Mouse (Mus musculus): Measurements from ENCODE around the gene Nsmf. TPM values are rescaled to one million over a fixed set of nuclear protein-coding genes. Genes with fewer than 3 reads are reported as not detected.

Nsmf gene
- polyA plus RNA-seq, 1 experiment from 2014 or later: 173 TPM

DNA sequence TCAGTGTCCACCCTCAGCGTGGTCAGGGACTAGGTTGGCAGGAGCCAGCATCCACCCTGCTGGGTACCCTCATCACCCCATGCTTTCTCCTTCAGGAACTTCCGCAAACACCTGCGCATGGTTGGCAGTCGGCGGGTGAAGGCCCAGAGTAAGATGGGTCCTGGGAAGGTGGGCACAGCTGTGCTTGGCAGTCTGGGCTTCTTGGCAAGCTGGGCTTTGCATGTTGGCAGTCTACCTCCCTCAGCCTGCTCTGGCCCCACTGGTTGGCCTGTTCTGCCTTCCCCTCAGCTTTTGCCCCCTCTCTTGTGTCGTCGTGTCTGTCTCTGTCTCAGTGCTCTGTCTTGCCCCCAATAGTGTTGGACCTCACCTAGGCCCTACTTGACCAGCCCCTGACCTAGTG lies 4.8 kb downstream of the Nsmf start:
- no peak for ATAC-seq (ENCODE audit: low FRiP score)
- Histone ChIP-seq H3K4me2 (no peak overlapping the region), H3K9ac (replicated peaks) (no peak overlapping the region), H3K27ac (replicated peaks) (no peak overlapping the region), H3K27me3 (replicated peaks) (no peaks in the 10 kb centered on the region), H3K4me3 (replicated peaks) (no peak overlapping the region), H3K4me1 (peaks cover 22% of the 10 kb centered on the region), H3K9me3 (replicated peaks) (no peaks in the 10 kb centered on the region), H3K36me3 (peaks cover 65% of the 10 kb centered on the region)
- WGBS: 89% methylated on average over 7 of the region's 7 CpGs

DNA sequence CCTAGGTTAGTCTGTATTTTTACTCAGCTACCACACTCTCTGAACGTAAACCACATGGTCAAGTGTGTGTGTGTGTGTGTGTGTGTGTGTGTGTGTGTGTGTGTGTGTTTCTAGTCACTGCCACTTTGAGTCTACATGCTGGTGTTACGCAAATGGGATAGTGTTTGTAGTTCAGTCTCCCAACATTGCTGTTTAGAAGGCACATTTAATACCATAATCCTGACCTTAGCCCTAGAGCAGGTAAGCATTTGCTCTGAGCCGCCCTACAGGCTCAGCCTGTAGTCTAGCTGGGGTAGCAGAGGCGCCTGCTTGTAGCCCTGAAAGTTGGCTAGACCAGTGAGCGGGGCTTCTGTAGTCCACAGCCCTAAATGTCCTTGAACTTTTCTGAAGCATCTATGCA lies 9.4 kb downstream of the Nsmf start:
- no peaks in the 10 kb centered on the region for H3K4me1 ChIP-seq
- no peaks in the 10 kb centered on the region for H3K9me3 ChIP-seq (replicated peaks)
- no peak for ATAC-seq (ENCODE audit: low FRiP score)
- H3K36me3 ChIP-seq: peaks cover 44% of the 10 kb centered on the region
- H3K27ac ChIP-seq (replicated peaks): no peak overlapping the region
- H3K4me2 ChIP-seq: no peak overlapping the region
- H3K4me3 ChIP-seq (replicated peaks): no peak overlapping the region
- H3K9ac ChIP-seq (replicated peaks): no peak overlapping the region
- 94% methylated on average over 5 of the region's 5 CpGs for WGBS
- H3K27me3 ChIP-seq (replicated peaks): no peaks in the 10 kb centered on the region

DNA sequence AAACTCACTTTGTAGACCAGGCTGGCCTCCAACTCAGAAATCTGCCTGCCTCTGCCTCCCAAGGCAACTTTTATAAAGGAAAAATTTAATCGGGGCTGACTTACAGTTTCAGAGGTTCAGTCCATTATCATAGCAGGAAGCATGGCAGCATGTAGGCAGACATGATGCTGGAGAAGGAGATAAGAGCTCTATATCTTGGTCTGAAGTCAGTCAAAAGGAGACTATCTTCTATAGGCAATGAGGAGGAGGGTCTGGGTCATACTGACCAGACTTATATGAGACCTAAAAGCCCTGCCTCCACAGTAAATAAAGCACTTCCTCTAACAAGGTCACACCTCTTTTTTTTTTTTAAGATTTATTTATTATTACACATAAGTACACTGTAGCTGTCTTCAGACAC lies 10.1 kb downstream of the Nsmf start:
- Histone ChIP-seq H3K27me3 (replicated peaks) (no peaks in the 10 kb centered on the region), H3K4me3 (replicated peaks) (no peak overlapping the region), H3K9ac (replicated peaks) (no peak overlapping the region), H3K36me3 (peaks cover 36% of the 10 kb centered on the region), H3K4me2 (no peak overlapping the region), H3K9me3 (replicated peaks) (no peaks in the 10 kb centered on the region), H3K4me1 (no peaks in the 10 kb centered on the region), H3K27ac (replicated peaks) (no peak overlapping the region)
- 97% methylated on average over 1 of the region's 1 CpGs for WGBS
- no peak for ATAC-seq (ENCODE audit: low FRiP score)

DNA sequence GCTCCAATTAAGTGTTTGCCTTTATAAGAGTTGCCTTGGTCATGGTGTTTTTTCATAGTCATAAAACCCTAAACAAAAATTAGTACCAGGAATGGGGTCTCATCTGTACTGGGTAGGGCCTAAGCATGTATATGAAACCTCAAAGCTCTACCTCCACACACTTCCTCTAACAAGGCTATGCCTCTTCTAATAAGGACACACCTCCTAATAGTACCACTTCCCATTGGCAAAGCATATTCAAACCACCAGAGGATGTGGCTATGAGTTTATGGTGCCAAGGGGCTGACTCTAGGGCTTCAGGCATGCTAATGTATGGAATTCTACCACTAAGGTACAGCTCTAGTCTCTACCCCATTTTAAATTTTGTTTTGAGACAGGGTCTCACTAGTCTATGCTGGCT lies 11.4 kb downstream of the Nsmf start:
- H3K27me3 ChIP-seq (replicated peaks): no peaks in the 10 kb centered on the region
- no peaks in the 10 kb centered on the region for H3K4me1 ChIP-seq
- peaks cover 25% of the 10 kb centered on the region for H3K36me3 ChIP-seq
- no peak overlapping the region for H3K4me3 ChIP-seq (replicated peaks)
- H3K27ac ChIP-seq (replicated peaks): no peak overlapping the region
- H3K4me2 ChIP-seq: no peak overlapping the region
- H3K9ac ChIP-seq (replicated peaks): no peak overlapping the region
- H3K9me3 ChIP-seq (replicated peaks): no peaks in the 10 kb centered on the region
- no peak for ATAC-seq (ENCODE audit: low FRiP score)

DNA sequence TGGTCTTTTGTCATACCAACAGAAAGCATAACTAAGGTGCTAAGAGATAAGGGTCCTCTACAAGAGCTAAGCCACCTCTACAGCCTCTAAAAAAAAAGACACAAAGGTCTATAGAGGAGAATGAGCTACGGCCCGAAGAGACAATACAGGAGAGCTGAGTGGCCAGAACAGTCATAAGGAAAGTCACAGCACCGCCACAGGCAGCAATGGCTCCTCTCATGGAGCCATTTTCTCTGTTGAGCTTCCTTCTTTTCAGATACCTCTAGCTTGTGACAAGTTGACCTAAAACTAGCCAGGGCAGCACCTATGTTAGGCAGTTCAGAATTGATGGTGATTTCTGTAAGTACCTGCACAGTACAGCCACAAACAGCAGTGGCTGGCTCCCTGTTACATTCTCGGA lies 12.4 kb downstream of the Nsmf start:
- Histone ChIP-seq H3K9me3 (replicated peaks) (no peaks in the 10 kb centered on the region), H3K27ac (replicated peaks) (no peak overlapping the region), H3K4me3 (replicated peaks) (no peak overlapping the region), H3K4me1 (no peaks in the 10 kb centered on the region), H3K9ac (replicated peaks) (no peak overlapping the region), H3K27me3 (replicated peaks) (no peaks in the 10 kb centered on the region), H3K36me3 (peaks cover 15% of the 10 kb centered on the region), H3K4me2 (no peak overlapping the region)
- 81% methylated on average over 4 of the region's 4 CpGs for WGBS
- ATAC-seq (ENCODE audit: low FRiP score): no peak

DNA sequence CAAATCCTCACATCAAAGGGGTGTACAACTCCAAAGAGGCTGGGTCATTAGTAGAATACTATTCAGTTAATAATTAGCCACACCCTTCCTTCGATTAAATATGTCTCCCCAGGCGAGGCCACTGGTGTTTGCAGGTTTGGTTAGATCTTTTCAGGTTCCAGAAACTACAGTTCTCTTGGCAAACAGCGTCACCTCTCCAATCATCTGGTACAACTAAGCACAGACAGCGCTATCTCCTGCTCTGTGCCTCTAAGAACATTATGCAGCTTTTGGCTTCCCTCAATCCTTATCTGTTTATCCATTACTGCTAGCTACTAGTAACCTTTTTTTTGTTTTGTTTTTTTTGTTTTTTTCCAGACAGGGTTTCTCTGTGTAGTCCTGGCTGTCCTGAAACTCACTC lies 15.4 kb downstream of the Nsmf start:
- H3K4me2 ChIP-seq: no peak overlapping the region
- H3K27me3 ChIP-seq (replicated peaks): no peaks in the 10 kb centered on the region
- no peak for ATAC-seq (ENCODE audit: low FRiP score)
- H3K36me3 ChIP-seq: no peaks in the 10 kb centered on the region
- no peak overlapping the region for H3K27ac ChIP-seq (replicated peaks)
- H3K9ac ChIP-seq (replicated peaks): no peak overlapping the region
- 72% methylated on average over 4 of the region's 4 CpGs for WGBS
- H3K4me1 ChIP-seq: no peaks in the 10 kb centered on the region
- no peaks in the 10 kb centered on the region for H3K9me3 ChIP-seq (replicated peaks)
- no peak overlapping the region for H3K4me3 ChIP-seq (replicated peaks)

DNA sequence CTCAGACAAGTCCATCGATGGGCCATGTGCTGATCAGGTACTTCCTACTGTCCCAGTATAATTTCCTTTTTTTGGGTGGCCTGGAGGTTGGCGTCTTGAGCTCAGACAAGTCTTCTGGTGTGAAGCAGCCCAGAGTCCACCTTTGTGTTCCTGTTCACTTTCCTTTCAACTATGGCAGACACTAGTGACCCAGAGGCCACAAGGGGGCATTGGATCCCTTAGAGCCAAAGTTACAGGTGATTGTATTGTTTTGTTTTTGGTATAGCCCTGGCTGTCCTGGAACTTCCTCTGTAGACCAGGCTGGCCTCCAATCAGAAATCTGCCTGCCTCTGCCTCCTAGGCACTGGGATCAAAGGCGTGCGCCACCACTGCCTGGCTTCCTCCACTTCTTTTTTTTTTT lies 18.2 kb downstream of the Nsmf start:
- Histone ChIP-seq H3K4me1 (no peaks in the 10 kb centered on the region), H3K4me2 (no peak overlapping the region), H3K9ac (replicated peaks) (no peak overlapping the region), H3K27me3 (replicated peaks) (no peaks in the 10 kb centered on the region), H3K36me3 (no peaks in the 10 kb centered on the region), H3K4me3 (replicated peaks) (no peak overlapping the region), H3K27ac (replicated peaks) (no peak overlapping the region), H3K9me3 (replicated peaks) (no peaks in the 10 kb centered on the region)
- no peak for ATAC-seq (ENCODE audit: low FRiP score)
- 95% methylated on average over 4 of the region's 4 CpGs for WGBS

DNA sequence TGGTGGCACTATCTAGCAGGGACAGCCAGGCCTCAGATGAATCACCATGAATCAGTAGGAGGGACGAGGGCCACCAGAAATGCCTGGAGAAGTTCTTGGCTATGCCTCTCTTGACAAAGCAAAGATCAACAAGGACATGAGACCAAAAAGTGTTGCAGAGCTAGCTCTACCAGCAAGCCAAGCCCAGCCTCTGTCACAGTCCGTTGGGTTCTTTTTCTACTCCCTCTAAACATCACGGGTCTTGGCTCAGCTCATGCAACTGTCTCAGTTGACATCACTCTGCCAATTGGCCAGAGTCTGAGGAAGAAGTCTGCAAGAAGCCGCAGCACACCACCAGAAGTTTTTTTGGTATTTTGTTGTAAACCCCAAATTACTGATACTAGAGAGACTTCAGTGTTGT lies 21.4 kb downstream of the Nsmf start:
- 69% methylated on average over 4 of the region's 4 CpGs for WGBS

DNA sequence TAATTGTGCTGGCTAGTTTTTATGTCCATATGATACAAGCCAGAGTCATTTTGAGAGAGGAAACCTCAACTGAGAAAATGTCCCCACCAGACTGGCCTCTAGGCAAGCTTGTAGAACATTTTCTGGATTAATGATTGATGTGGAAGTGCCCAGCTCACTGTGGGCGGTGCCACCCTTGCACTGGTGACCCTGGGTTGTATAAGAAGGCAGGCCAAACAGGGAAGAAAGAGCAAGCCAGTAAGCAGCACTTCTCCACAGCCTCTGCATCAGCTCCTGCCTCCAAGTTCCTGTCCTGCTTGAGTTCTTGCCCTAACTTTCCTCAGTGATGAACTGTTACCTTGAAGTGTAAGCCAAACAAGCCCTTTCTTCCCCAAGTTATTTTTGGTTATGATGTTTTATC lies 24.8 kb downstream of the Nsmf start:
- H3K27ac ChIP-seq (replicated peaks): no peak overlapping the region
- no peaks in the 10 kb centered on the region for H3K36me3 ChIP-seq
- no peak overlapping the region for H3K4me3 ChIP-seq (replicated peaks)
- no peaks in the 10 kb centered on the region for H3K9me3 ChIP-seq (replicated peaks)
- H3K9ac ChIP-seq (replicated peaks): no peak overlapping the region
- H3K4me1 ChIP-seq: no peaks in the 10 kb centered on the region
- H3K27me3 ChIP-seq (replicated peaks): no peaks in the 10 kb centered on the region
- ATAC-seq (ENCODE audit: low FRiP score): no peak
- 81% methylated on average over 1 of the region's 1 CpGs for WGBS
- H3K4me2 ChIP-seq: no peak overlapping the region

More for the DNA sequence above, 21.4 kb downstream of the Nsmf start:
- ATAC-seq (ENCODE audit: low FRiP score): no peak
- H3K36me3 ChIP-seq: no peaks in the 10 kb centered on the region
- no peak overlapping the region for H3K27ac ChIP-seq (replicated peaks)
- no peak overlapping the region for H3K4me2 ChIP-seq
- H3K4me1 ChIP-seq: no peaks in the 10 kb centered on the region
- no peaks in the 10 kb centered on the region for H3K27me3 ChIP-seq (replicated peaks)
- H3K4me3 ChIP-seq (replicated peaks): no peak overlapping the region
- no peaks in the 10 kb centered on the region for H3K9me3 ChIP-seq (replicated peaks)
- no peak overlapping the region for H3K9ac ChIP-seq (replicated peaks)

DNA sequence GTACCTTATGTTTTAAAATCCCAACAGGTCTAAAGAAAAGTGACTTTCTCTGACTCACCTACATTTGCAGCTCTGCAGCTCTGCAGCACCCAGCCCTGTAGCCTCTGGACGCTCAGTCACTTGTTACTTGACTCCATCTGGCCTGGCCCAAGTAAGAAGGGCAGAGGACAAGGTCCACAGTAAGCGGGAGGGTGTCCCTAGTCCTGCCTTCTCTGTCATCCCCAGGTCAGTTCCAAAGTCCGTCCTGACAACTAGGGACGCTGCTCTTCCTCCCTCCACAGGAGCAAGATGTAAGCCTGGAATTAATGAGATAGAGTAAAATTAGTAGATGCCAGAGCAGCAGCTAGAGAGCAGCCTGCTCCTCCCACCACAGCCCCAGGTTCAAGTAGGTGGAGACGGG lies 25.9 kb downstream of the Nsmf start, which contains the start of gene Entpd8:
Entpd8 (plus strand) TSS at position 229 of the 400 bp plus-strand sequence.
- Histone ChIP-seq H3K4me3 (replicated peaks) (no peak within 1 kb of the TSS), H3K27ac (replicated peaks) (no peak within 1 kb of the TSS), H3K9me3 (replicated peaks) (no peaks in the 10 kb centered on the region), H3K4me1 (no peaks in the 10 kb centered on the region), H3K36me3 (no peaks in the 10 kb centered on the region), H3K9ac (replicated peaks) (no peak within 1 kb of the TSS), H3K27me3 (replicated peaks) (no peaks in the 10 kb centered on the region), H3K4me2 (no peak within 1 kb of the TSS)
- WGBS: 68% methylated on average over 5 of the region's 5 CpGs
- no peak for ATAC-seq (ENCODE audit: low FRiP score)

DNA sequence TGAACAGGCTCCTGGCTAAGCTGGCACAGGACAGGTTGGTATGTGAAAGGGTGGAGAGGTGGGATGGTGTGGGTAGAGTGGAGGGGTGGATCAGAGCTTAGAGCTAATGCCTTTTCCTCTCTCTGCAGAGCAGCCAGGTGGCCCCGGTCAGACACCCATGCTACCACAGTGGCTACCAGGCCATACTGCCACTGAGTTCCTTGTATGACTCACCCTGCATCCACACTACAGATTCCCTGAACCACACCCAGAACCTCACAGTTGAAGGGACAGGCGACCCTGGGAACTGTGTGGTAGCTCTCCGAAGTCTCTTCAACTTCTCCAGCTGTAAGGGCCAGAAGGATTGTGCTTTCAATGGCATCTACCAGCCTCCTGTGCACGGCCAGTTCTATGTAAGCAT lies 29.5 kb downstream of the Nsmf start:
- H3K9ac ChIP-seq (replicated peaks): no peak overlapping the region
- WGBS: 83% methylated on average over 4 of the region's 4 CpGs
- H3K36me3 ChIP-seq: no peaks in the 10 kb centered on the region
- no peak overlapping the region for H3K4me2 ChIP-seq
- no peak overlapping the region for H3K4me3 ChIP-seq (replicated peaks)
- no peaks in the 10 kb centered on the region for H3K4me1 ChIP-seq
- ATAC-seq (ENCODE audit: low FRiP score): no peak
- no peaks in the 10 kb centered on the region for H3K27me3 ChIP-seq (replicated peaks)
- no peaks in the 10 kb centered on the region for H3K9me3 ChIP-seq (replicated peaks)
- H3K27ac ChIP-seq (replicated peaks): no peak overlapping the region

DNA sequence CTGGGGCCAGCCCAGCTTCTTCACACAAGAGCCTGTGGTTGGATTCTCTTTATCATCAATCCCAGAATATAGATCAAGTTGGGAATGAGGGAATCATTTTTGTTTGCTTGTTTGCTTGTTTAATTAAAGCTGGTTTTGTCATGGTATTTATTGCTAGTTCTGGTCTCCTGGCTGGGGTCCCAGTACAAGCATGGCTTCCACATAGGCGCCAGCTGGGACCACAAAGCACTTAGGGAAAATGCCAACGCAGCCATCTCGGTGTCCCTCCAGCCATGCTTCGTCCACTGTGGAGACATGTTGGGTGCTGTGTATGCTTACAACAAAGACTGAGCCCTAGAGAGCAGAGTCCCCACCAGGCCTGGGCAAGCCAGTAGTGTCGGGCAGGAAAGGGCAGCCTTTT lies 31.4 kb downstream of the Nsmf start:
- 68% methylated on average over 5 of the region's 5 CpGs for WGBS
- H3K4me3 ChIP-seq (replicated peaks): no peak overlapping the region
- H3K36me3 ChIP-seq: no peaks in the 10 kb centered on the region
- ATAC-seq (ENCODE audit: low FRiP score): no peak
- no peaks in the 10 kb centered on the region for H3K9me3 ChIP-seq (replicated peaks)
- H3K27ac ChIP-seq (replicated peaks): no peak overlapping the region
- no peak overlapping the region for H3K9ac ChIP-seq (replicated peaks)
- no peak overlapping the region for H3K4me2 ChIP-seq
- H3K4me1 ChIP-seq: no peaks in the 10 kb centered on the region
- H3K27me3 ChIP-seq (replicated peaks): no peaks in the 10 kb centered on the region

DNA sequence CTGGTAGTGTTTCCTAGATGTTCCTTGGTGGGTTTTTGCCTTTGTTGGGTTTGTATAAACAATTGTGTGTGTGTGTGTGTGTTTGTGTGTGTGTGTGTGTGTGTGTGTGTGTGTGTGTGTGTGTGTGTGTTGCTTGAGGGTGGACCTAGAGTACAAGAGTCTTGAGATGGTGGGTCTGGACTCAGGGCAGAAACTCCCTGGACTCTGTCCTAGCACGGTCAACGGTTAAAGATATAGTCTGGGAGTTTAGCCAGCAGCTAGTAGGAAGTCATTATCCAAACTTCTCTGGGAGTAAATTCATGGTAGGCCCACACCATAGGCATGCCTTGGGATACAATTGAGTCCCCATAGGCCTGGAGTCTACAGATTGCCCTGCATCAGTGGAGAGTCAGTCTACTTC lies 33.7 kb downstream of the Nsmf start:
- Histone ChIP-seq H3K4me3 (replicated peaks) (no peak overlapping the region), H3K9ac (replicated peaks) (no peak overlapping the region), H3K27me3 (replicated peaks) (no peaks in the 10 kb centered on the region), H3K27ac (replicated peaks) (no peak overlapping the region), H3K4me1 (no peaks in the 10 kb centered on the region), H3K36me3 (no peaks in the 10 kb centered on the region), H3K4me2 (no peak overlapping the region), H3K9me3 (replicated peaks) (no peaks in the 10 kb centered on the region)
- WGBS: 100% methylated on average over 2 of the region's 2 CpGs
- ATAC-seq (ENCODE audit: low FRiP score): no peak
